Mouse (Mus musculus): ENCODE results near the gene Trub1.

- TF ChIP-seq CTCF (IDR thresholded peaks at IDR 0.05; ENCODE audit: low read depth, low read length) (no peak), POLR2A (IDR thresholded peaks at IDR 0.05; ENCODE audit: extremely low read depth, insufficient read depth, low read length) (no peak)
Observed at GRCm38 (mm10) chr19:57471033-57471432, 18.3 kb downstream of the Trub1 start.
